Mouse (Mus musculus) forebrain, embryonic 12.5 days (tissue): ENCODE measurements around the gene Coro1c. TPM values are rescaled to one million over a fixed set of nuclear protein-coding genes. Genes with fewer than 3 reads are reported as not detected.

ENCODE experiments used
- ATAC-seq: fragments of 200-750 bp; cut with Nextera tagmentation; 2 replicates; pipeline ENCODE4 v1.8.0; 2017; ENCODE audit warnings: moderate TSS enrichment; ENCODE audit not compliant: low FRiP score
- H3K27ac ChIP-seq: fragments of 300-500 bp; sonication (generic); 2 replicates; pipeline ENCODE4 v1.5.1; 2016; ENCODE audit warnings: mild to moderate bottlenecking
- H3K27me3 ChIP-seq: fragments of 300-500 bp; sonication (generic); 2 replicates; pipeline ENCODE4 v1.6.1; 2016; ENCODE audit warnings: mild to moderate bottlenecking
- H3K36me3 ChIP-seq: fragments of 300-500 bp; sonication (generic); replicated peaks from 2 replicates; pipeline ENCODE4 v1.6.1; 2016; ENCODE audit warnings: mild to moderate bottlenecking
- H3K4me1 ChIP-seq: fragments of 300-500 bp; sonication (generic); 2 replicates; pipeline ENCODE4 v1.6.1; 2016
- H3K4me2 ChIP-seq: fragments of 300-500 bp; sonication (generic); 2 replicates; pipeline ENCODE4 v1.6.1; 2016; ENCODE audit warnings: mild to moderate bottlenecking, moderate library complexity
- H3K4me3 ChIP-seq: fragments of 300-500 bp; sonication (generic); replicated peaks from 2 replicates; pipeline ENCODE4 v1.5.1; 2016; ENCODE audit warnings: mild to moderate bottlenecking
- H3K9ac ChIP-seq: fragments of 300-500 bp; sonication (generic); 2 replicates; pipeline ENCODE4 v1.6.1; 2016; ENCODE audit warnings: mild to moderate bottlenecking
- H3K9me3 ChIP-seq: fragments of 300-500 bp; sonication (generic); 2 replicates; pipeline ENCODE4 v1.6.1; 2016
- WGBS: fragments of 180-500 bp; shearing (Covaris S2); methylation state at CpG from one replicate; pipeline ENCODE4 v1.1.7; 2016; 5-methylcytosine and 5-hydroxymethylcytosine counted together
- polyA plus RNA-seq: library from polyadenylated mRNA; unstranded; fragments of >200 nt; fragmentation: Nextera tagmentation; extraction: Ambion mirVana; gene quantifications from 2 replicates; pipeline ENCODE4 v1.2.1, GENCODE M21; 2016

The Coro1c gene
- polyA plus RNA-seq, 1 experiment from 2014 or later = 256 TPM

DNA sequence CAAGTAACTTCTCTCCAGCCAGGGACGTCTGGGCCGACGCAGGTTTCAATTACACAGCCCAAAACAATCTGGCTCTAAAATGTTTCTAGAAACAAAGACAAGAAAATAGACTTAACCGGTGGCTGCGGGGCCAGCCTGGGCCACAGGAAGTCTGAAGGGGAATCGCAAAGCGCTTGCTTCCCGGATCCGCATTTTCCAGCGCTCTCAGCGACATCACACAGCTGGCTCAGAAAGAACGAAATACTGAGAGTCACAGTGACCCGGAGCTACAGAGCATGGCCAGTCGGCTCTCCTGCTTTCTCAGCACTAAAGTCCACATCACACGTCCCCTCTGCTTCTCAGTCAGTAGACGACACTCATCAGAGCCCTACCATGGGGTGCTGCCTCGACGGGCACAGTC, 17.7 kb downstream of the Coro1c start:
- Histone ChIP-seq H3K4me1 (peaks cover 40% of the 10 kb centered on the region), H3K27me3 (no peaks in the 10 kb centered on the region), H3K27ac (0 out of 2 replicates have a peak overlapping the region, but pooled peaks have one; percentile 36), H3K4me3 (no peak overlapping the region), H3K36me3 (0 out of 2 replicates have a peak, but pooled peaks cover 2% of the 10 kb centered on the region), H3K9ac (no peak overlapping the region), H3K4me2 (no peak overlapping the region), H3K9me3 (no peaks in the 10 kb centered on the region)
- ATAC-seq = no peak
- 88% methylated on average over 18 of the region's 18 CpGs for WGBS

DNA sequence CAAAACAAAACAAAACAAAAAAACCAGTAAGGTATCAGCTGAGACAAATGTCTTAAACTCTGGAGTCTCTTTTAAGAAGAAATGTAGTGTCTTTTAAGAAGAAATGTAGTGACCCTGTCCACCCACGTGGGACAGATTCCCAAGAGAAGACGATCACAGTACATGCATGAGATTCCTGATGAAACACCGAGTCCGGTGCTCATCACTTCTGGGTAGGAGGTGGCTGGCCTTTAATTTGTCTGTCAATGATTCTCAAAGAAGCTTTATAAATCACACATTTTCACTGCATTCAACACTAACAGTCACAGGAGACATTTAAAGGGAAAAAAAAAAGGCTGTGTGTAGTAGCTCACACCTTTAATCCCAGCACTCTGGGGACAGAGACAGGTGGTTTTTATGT, 18.6 kb downstream of the Coro1c start:
- H3K9ac ChIP-seq = no peak overlapping the region
- ATAC-seq = no peak
- H3K27me3 ChIP-seq = no peaks in the 10 kb centered on the region
- no peak overlapping the region for H3K4me2 ChIP-seq
- no peak overlapping the region for H3K4me3 ChIP-seq
- H3K9me3 ChIP-seq = no peaks in the 10 kb centered on the region
- 0 out of 2 replicates have a peak overlapping the region, but pooled peaks have one; percentile 42 for H3K27ac ChIP-seq
- 67% methylated on average over 4 of the region's 4 CpGs for WGBS
- H3K36me3 ChIP-seq = 0 out of 2 replicates have a peak, but pooled peaks cover 2% of the 10 kb centered on the region
- H3K4me1 ChIP-seq = peaks cover 46% of the 10 kb centered on the region

DNA sequence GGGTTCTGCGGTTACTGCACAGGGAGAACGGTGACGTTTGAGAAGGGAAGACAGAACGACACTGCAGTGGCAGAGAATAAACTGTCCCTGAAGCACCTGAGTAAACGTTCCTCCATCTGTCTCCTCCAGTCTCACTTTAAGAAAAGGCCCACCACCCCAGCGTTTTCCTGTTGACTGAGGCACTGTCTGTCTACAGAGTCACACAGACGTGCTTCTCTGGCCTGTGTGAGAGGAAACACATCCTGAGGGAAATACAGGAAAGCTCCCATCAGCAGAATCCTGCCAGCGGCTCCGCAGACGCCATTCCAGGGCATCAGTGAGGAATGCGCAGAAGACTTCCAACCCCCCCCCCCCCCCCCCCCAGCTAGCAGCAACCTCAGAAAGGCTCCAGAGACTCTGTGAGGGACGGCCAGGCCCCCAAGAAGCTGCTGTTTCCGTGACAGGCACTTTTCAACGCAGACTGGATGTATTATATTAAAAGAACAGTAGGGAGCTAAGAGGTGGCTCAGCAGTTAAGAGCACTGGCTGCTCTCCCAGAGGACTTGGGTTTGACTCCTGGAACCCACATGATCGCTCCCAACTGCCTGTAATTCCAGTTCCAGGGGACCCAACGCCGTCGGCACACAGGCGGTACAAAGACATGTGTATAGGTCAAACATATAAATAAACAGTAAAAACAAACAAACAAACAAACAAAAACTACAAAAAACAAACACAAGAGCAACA, 19.2 kb downstream of the Coro1c start:
- ATAC-seq = no peak
- H3K4me3 ChIP-seq = no peak overlapping the region
- WGBS = 37% methylated on average over 19 of the region's 19 CpGs
- H3K27ac ChIP-seq = peak overlapping the region; percentile 73
- peak overlapping the region; percentile 26; the same call in 1 of the 2 replicates for H3K4me2 ChIP-seq
- no peaks in the 10 kb centered on the region for H3K27me3 ChIP-seq
- peaks cover 52% of the 10 kb centered on the region for H3K4me1 ChIP-seq
- H3K36me3 ChIP-seq = no peaks in the 10 kb centered on the region
- no peak overlapping the region for H3K9ac ChIP-seq
- H3K9me3 ChIP-seq = no peaks in the 10 kb centered on the region

DNA sequence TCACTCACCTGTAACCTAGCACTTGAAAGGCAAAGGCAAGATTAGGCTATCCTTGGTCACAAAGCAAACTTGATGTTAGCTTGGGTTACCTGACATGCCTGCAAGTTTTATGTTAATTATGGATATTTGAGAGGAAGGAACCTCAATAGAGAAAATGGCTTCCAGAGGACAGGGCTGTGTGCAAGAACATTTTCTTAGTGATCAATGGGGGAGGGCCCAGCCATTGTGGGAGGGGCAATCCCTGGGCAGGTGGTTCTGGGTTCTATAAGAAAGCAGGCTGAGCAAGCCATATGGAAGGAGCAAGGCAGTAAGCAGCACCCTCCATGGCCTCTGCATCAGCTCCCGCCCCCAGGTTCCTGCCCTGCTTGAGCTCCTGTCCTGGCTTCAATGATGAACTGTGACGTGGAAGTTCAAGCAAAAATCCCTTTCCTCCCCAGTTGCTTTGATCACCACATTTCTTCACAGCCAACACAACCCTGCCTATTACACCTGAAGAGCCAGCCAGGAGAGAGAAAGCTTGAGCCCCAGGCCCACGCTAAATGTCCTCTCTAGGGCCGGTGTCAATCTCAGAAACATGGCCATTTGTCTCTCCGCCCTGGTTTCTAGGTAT, 20.3 kb downstream of the Coro1c start:
- Histone ChIP-seq H3K9ac (no peak overlapping the region), H3K9me3 (no peaks in the 10 kb centered on the region), H3K4me2 (no peak overlapping the region), H3K4me1 (peaks cover 61% of the 10 kb centered on the region), H3K27me3 (no peaks in the 10 kb centered on the region), H3K36me3 (no peaks in the 10 kb centered on the region), H3K4me3 (no peak overlapping the region), H3K27ac (peak overlapping the region; percentile 73; the same call in 1 of the 2 replicates)
- 93% methylated on average over 5 of the region's 5 CpGs for WGBS
- ATAC-seq = no peak

- H3K4me1 ChIP-seq = peaks cover 71% of the 10 kb centered on the region
- H3K4me3 ChIP-seq = no peak overlapping the region
- H3K9ac ChIP-seq = no peak overlapping the region
- H3K36me3 ChIP-seq = 0 out of 2 replicates have a peak, but pooled peaks cover 2% of the 10 kb centered on the region
- ATAC-seq = no peak
- H3K27me3 ChIP-seq = no peaks in the 10 kb centered on the region
- 81% methylated on average over 11 of the region's 11 CpGs for WGBS
- H3K4me2 ChIP-seq = no peak overlapping the region
- H3K27ac ChIP-seq = no peak overlapping the region
- no peaks in the 10 kb centered on the region for H3K9me3 ChIP-seq
Measured at GRCm38 (mm10) chr5:113887132-113887531, 21.4 kb downstream of the Coro1c start.

- 60% methylated on average over 8 of the region's 8 CpGs for WGBS
- Histone ChIP-seq H3K9me3 (no peaks in the 10 kb centered on the region), H3K36me3 (peaks cover 17% of the 10 kb centered on the region), H3K4me2 (no peak overlapping the region), H3K27me3 (no peaks in the 10 kb centered on the region), H3K9ac (0 out of 2 replicates have a peak overlapping the region, but pooled peaks have one; percentile 5), H3K27ac (peak overlapping the region; percentile 47), H3K4me1 (peaks cover 73% of the 10 kb centered on the region), H3K4me3 (no peak overlapping the region)
- ATAC-seq = peak; percentile 42; the same call in 1 of the 2 replicates
Measured at GRCm38 (mm10) chr5:113885623-113886022, 22.9 kb downstream of the Coro1c start.

GRCm38 (mm10) chr5:113884750-113885149, 23.8 kb downstream of the Coro1c start:
- WGBS = 67% methylated on average over 7 of the region's 7 CpGs
- Histone ChIP-seq H3K4me3 (no peak overlapping the region), H3K4me1 (peaks cover 67% of the 10 kb centered on the region), H3K9me3 (no peaks in the 10 kb centered on the region), H3K36me3 (peaks cover 26% of the 10 kb centered on the region), H3K4me2 (no peak overlapping the region), H3K27me3 (no peaks in the 10 kb centered on the region), H3K9ac (no peak overlapping the region), H3K27ac (peak overlapping the region; percentile 25; the same call in 1 of the 2 replicates)
- no peak for ATAC-seq

DNA sequence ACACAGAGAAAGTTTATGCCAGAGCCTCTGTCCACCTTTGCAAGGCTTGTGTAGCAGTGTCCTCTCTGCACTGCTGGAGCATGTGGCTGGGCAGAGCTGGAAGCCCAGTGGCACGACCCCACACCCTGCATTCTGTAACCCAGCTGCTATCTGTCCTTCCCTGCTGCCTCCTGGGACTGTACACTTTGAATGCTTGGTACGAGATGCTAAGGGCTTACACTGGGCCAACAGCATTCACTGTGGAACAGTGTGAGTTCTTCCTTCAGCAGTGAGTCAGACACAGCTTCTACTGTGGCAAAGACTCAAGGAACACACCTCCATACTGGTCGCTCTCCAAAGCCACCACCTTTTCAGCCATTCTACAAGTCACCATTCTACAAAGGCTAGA, 25.2 kb downstream of the Coro1c start:
- Histone ChIP-seq H3K27ac (peak overlapping the region; percentile 91), H3K27me3 (no peaks in the 10 kb centered on the region), H3K4me3 (no peak overlapping the region), H3K4me2 (peak overlapping the region; percentile 15; the same call in 1 of the 2 replicates), H3K9ac (0 out of 2 replicates have a peak overlapping the region, but pooled peaks have one; percentile 38), H3K36me3 (peaks cover 34% of the 10 kb centered on the region), H3K4me1 (peaks cover 53% of the 10 kb centered on the region), H3K9me3 (no peaks in the 10 kb centered on the region)
- 67% methylated on average over 3 of the region's 3 CpGs for whole genome bisulfite sequencing
- ATAC-seq = peak; percentile 15; the same call in 1 of the 2 replicates

GRCm38 (mm10) chr5:113882566-113883383, 25.8 kb downstream of the Coro1c start:
- Histone ChIP-seq H3K27ac (peak overlapping the region; percentile 91), H3K4me3 (no peak overlapping the region), H3K4me2 (peak overlapping the region; percentile 15; the same call in 1 of the 2 replicates), H3K27me3 (no peaks in the 10 kb centered on the region), H3K36me3 (peaks cover 34% of the 10 kb centered on the region), H3K9me3 (no peaks in the 10 kb centered on the region), H3K9ac (peak overlapping the region; percentile 38), H3K4me1 (peaks cover 54% of the 10 kb centered on the region)
- 0 out of 2 replicates have a peak, but pooled peaks have one; percentile 36 for ATAC-seq
- WGBS = 62% methylated on average over 15 of the region's 15 CpGs

DNA sequence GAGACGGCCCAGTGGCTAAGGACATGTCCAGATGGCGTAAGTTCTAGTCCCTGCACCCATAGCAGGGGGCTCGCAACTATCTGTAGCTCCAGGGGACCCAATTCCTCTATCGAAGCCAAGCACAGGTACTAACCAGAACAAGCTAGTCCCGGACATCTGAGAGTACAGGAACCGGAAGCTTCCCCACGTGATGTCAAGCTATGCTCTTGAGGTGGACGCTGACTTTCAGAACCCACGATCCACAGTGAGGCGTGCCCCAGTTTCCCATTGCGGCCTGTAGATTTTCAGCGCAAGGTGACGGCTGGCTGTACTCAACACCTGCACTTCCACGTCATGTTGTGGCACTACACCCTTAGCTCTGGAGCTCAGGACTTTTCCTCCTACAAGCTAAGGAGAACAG, 27.4 kb downstream of the Coro1c start:
- 95% methylated on average over 14 of the region's 14 CpGs for WGBS
- no peak overlapping the region for H3K4me2 ChIP-seq
- H3K9me3 ChIP-seq = no peaks in the 10 kb centered on the region
- no peak overlapping the region for H3K4me3 ChIP-seq
- peaks cover 61% of the 10 kb centered on the region for H3K4me1 ChIP-seq
- ATAC-seq = no peak
- no peaks in the 10 kb centered on the region for H3K27me3 ChIP-seq
- no peak overlapping the region for H3K9ac ChIP-seq
- peak overlapping the region; percentile 50; the same call in 1 of the 2 replicates for H3K27ac ChIP-seq
- peaks cover 40% of the 10 kb centered on the region for H3K36me3 ChIP-seq

DNA sequence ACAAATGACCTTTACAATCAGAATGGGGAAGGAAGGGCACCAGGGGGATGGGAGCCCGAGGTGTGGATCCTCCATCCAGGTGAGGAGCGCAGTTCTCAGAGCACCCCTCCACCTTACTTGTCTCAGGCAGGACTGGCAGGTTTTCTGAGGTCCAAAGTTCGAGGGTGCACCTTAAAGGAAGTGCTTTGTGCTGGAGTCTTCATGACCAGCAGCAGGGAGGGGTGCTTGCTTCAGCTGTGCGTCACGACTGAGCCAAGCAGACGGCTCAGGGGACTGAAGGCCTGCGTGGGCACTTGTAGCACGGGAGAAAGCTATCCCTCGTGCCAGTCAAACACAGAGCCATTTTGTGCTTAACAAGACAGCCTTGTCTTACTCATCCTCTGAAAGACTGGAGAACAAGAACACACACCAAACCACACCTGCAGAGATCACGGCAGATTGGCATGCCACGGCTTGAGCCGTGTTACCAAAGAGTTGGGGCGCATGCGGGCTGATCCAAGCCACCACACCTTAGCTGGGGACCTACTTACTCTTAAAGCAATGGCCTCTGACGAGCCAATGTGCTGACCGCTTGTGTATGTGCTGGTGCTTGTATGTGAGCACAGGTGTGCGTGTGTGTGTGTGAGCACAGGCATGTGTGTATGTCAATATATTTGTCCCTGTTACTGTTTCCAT, 29.5 kb downstream of the Coro1c start:
- 93% methylated on average over 17 of the region's 17 CpGs for WGBS
- no peaks in the 10 kb centered on the region for H3K9me3 ChIP-seq
- peaks cover 60% of the 10 kb centered on the region for H3K4me1 ChIP-seq
- no peak for ATAC-seq
- H3K4me2 ChIP-seq = no peak overlapping the region
- no peak overlapping the region for H3K9ac ChIP-seq
- peaks cover 52% of the 10 kb centered on the region for H3K36me3 ChIP-seq
- no peaks in the 10 kb centered on the region for H3K27me3 ChIP-seq
- no peak overlapping the region for H3K27ac ChIP-seq
- H3K4me3 ChIP-seq = no peak overlapping the region
